Mouse (Mus musculus) limb, embryonic 10.5 days (tissue): ENCODE measurements at regions not wholly inside any gene's neighbourhood (a gene's known extent, or its start where the extent isn't known, plus 50 kb on each side); places are given as distances from the start of the nearest gene placed in this dataset.

Experiments
- DNase-seq: peaks from one replicate; pipeline ENCODE4 v3.0.0-alpha.2; 2017; ENCODE audit warnings: low spot score
- H3K27ac ChIP-seq: fragments of 300-500 bp; sonication (generic); 2 replicates; pipeline ENCODE4 v1.5.1; 2016; ENCODE audit warnings: mild to moderate bottlenecking
- H3K27me3 ChIP-seq: fragments of 300-500 bp; sonication (generic); 2 replicates; pipeline ENCODE4 v1.6.1; 2016; ENCODE audit warnings: low read depth, mild to moderate bottlenecking; ENCODE audit not compliant: poor library complexity, severe bottlenecking
- H3K36me3 ChIP-seq: fragments of 300-500 bp; sonication (generic); 2 replicates; pipeline ENCODE4 v1.6.1; 2016; ENCODE audit warnings: mild to moderate bottlenecking, moderate library complexity
- H3K4me1 ChIP-seq: fragments of 300-500 bp; sonication (generic); 2 replicates; pipeline ENCODE4 v1.6.1; 2016
- H3K4me3 ChIP-seq: fragments of 300-500 bp; sonication (generic); 2 replicates; pipeline ENCODE4 v1.5.1; 2016; ENCODE audit warnings: mild to moderate bottlenecking, moderate library complexity
- H3K9me3 ChIP-seq: fragments of 300-500 bp; sonication (generic); replicated peaks from 2 replicates; pipeline ENCODE4 v1.6.1; 2016; ENCODE audit warnings: mild to moderate bottlenecking
- WGBS: fragments of 180-500 bp; shearing (Covaris S2); methylation state at CpG from one replicate; pipeline ENCODE4 v1.1.7; 2016; 5-methylcytosine and 5-hydroxymethylcytosine counted together

GRCm38 (mm10) chr11:117425927-117426326, 58.2 kb upstream of the Gm11733 start:
- peaks cover 37% of the 10 kb centered on the region for H3K4me1 ChIP-seq
- H3K36me3 ChIP-seq: no peaks in the 10 kb centered on the region
- no peaks in the 10 kb centered on the region for H3K9me3 ChIP-seq
- no peak overlapping the region for H3K27ac ChIP-seq
- H3K4me3 ChIP-seq: no peak overlapping the region
- WGBS: 33% methylated on average over 12 of the region's 12 CpGs
- H3K27me3 ChIP-seq: peaks cover 66% of the 10 kb centered on the region
- no peak for DNase-seq

- 86% methylated on average over 4 of the region's 4 CpGs for WGBS
- Histone ChIP-seq H3K4me1 (peaks cover 37% of the 10 kb centered on the region), H3K9me3 (no peaks in the 10 kb centered on the region), H3K27ac (peak overlapping the region; percentile 53), H3K27me3 (peaks cover 66% of the 10 kb centered on the region), H3K4me3 (no peak overlapping the region), H3K36me3 (no peaks in the 10 kb centered on the region)
- DNase-seq: no peak
These were observed 57.5 kb upstream of the Gm11733 start for GRCm38 (mm10) chr11:117426651-117427050.

GRCm38 (mm10) chr11:117427808-117428510, 56.2 kb upstream of the Gm11733 start:
- Histone ChIP-seq H3K9me3 (no peaks in the 10 kb centered on the region), H3K27me3 (peaks cover 69% of the 10 kb centered on the region), H3K4me3 (no peak overlapping the region), H3K27ac (peak overlapping the region; percentile 53), H3K4me1 (peaks cover 37% of the 10 kb centered on the region), H3K36me3 (no peaks in the 10 kb centered on the region)
- WGBS: 79% methylated on average over 17 of the region's 17 CpGs
- no peak for DNase-seq

- H3K4me3 ChIP-seq: no peak overlapping the region
- no peak overlapping the region for H3K27ac ChIP-seq
- DNase-seq: no peak
- peaks cover 60% of the 10 kb centered on the region for H3K27me3 ChIP-seq
- no peaks in the 10 kb centered on the region for H3K9me3 ChIP-seq
- H3K4me1 ChIP-seq: peaks cover 37% of the 10 kb centered on the region
- no peaks in the 10 kb centered on the region for H3K36me3 ChIP-seq
- whole genome bisulfite sequencing: 84% methylated on average over 10 of the region's 10 CpGs
These were observed 54.8 kb upstream of the Gm11733 start for GRCm38 (mm10) chr11:117429326-117429752.

GRCm38 (mm10) chr11:117429894-117430293, 54.3 kb upstream of the Gm11733 start:
- DNase-seq: no peak
- Histone ChIP-seq H3K4me3 (no peak overlapping the region), H3K36me3 (no peaks in the 10 kb centered on the region), H3K4me1 (peaks cover 37% of the 10 kb centered on the region), H3K27ac (no peak overlapping the region), H3K27me3 (peaks cover 60% of the 10 kb centered on the region), H3K9me3 (no peaks in the 10 kb centered on the region)
- 54% methylated on average over 8 of the region's 8 CpGs for WGBS

- H3K27me3 ChIP-seq: peaks cover 79% of the 10 kb centered on the region
These were observed 50.1 kb upstream of the Gm11733 start for GRCm38 (mm10) chr11:117434056-117434455.

More at GRCm38 (mm10) chr11:117434056-117434455, 50.1 kb upstream of the Gm11733 start:
- Histone ChIP-seq H3K36me3 (no peaks in the 10 kb centered on the region), H3K4me1 (peaks cover 30% of the 10 kb centered on the region), H3K4me3 (no peak overlapping the region), H3K27ac (no peak overlapping the region), H3K9me3 (no peaks in the 10 kb centered on the region)
- DNase-seq: no peak
